Mouse (Mus musculus): ENCODE data around the gene Foxf2.

GRCm38 (mm10) chr13:31658963-31659362, 33.3 kb downstream of the Foxf2 start:
- TF ChIP-seq TAL1 (conservative IDR thresholded peaks at IDR 0.05; ENCODE audit: low read depth, low read length) (no peak), CTCF (IDR thresholded peaks at IDR 0.05; ENCODE audit: low read depth, low read length) (0 out of 2 replicates have a peak, but pooled peaks have one; percentile 20), GATA1 (IDR thresholded peaks at IDR 0.05; ENCODE audit: borderline replicate concordance, low read length) (no peak), POLR2AphosphoS5 (IDR thresholded peaks at IDR 0.05; ENCODE audit: insufficient replicate concordance, low read depth, low read length) (no peak)

All from G1E (cell line).